Mouse (Mus musculus): ENCODE measurements around the gene Krtap3-1.
A peak's percentile ranks its signal among the peaks of the same experiment; 100 is the strongest.
"Not testable (repeated sequence)": the region's sequence is repeated elsewhere in the genome, so short reads cannot be mapped to it uniquely, and the experiment has no call there.

Gene Krtap3-1

DNA sequence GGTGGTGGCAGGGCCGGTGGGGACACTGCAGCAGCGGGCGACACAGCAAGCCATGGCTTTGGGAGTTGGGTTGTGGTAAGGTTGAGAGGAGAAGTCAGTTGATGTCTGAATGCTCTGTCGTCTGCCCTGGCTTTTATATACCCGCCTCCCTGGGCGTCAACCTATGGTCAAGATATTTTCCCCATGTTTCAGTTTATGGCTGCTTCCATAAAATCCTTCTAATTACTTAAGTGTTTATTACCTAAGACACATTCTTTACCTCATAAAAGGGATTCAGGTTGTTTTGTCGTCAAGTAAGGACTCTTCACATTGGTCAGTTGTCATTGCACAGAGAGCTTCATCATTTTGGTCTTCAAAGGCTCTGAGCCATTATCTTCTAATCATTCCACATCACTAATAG is at the start of gene Krtap3-1:
TSS of gene Krtap3-1 (minus strand) at position 101 of the 400 bp plus-strand sequence.
- DNase-seq = no peak

DNA sequence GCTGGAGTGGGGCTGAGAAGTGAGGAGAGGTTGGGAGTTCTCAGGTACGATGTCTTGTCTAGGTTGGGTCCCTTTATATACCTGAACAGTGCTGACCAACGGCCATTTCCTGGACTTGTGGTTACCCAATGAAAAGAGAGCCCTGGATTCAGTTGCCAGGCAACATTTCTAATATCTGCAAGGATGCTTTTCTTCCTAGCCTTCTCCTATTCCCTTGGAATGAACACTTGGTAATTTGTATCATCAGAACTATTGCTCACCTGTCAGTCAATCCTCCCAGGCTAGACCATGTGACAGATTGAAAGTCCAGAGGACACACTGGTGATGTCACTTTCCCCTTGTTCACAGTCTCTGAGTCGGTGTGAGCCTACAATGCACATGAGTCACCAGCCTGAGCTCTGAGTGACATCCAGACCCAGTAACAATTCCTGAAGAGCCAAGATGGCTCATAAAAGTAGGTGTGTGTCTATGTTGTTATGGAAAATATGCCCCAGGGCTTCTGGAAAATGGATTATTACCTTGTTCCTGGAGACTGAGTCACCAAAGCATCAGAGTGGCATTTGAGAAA is 48.5 kb upstream of the Krtap3-1 start, which contains the start of gene Krtap2-4:
TSS of gene Krtap2-4 (minus strand) at position 51 of the 568 bp plus-strand sequence.
- no peak for DNase-seq

DNA sequence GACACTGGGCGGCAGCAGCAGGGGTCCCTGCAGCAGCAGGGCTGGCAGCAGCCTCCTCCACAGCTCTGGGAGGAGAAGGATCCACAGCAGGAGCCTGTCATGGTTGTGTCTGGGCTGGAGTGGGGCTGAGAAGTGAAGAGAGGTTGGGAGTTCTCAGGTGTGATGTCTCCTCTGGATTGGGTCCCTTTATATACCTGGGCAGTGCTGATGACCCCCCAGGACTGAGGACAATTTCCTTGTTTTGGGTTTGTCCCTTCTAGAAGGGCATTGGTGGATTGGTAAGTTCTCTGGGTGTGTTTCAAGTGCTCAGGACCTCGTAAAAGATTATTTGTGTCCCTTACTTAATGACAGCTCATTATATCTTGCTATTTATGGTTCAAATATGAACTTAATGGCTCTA is 43.7 kb upstream of the Krtap3-1 start, which contains the start of gene Gm11937:
TSS of gene Gm11937 (minus strand) at position 101 of the 400 bp plus-strand sequence.
- DNase-seq = not testable (repeated sequence)

DNA sequence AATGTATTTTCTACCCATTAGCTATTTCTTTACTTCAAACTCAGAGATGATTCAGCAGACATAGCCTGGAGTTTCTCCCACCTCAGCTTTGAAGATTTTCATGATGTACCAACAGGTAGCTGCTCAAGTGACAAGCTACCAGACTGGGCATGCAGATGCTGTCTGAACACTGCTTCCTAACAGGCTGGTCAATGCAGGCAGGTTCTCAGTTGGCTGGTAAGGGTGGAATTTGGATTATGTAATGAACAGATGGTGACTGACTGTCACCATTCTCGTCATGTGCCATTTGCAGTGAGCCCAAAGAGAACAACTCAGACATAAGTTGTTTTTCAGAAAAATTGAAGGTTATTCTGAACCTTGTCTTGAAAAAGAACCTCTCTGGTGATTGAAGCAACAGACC is 42.7 kb upstream of the Krtap3-1 start:
- peak; percentile 53 for DNase-seq

DNA sequence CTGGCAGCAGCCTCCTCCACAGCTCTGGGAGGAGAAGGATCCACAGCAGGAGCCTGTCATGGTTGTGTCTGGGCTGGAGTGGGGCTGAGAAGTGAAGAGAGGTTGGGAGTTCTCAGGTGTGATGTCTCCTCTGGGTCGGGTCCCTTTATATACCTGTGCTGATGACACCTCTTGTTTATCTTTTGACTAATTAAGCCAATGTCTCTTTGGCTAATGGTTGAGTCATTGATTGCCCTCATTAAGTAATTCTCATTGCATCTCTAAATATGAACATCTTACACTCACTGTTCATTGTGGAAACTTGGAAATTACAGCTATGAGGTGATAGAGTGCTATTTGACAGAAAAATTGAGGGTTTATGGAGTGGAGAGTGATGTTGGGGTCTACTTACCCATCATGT is 36.8 kb upstream of the Krtap3-1 start, which contains the start of gene Gm11938:
TSS of gene Gm11938 (minus strand) at position 101 of the 400 bp plus-strand sequence.
- DNase-seq = not testable (repeated sequence)

DNA sequence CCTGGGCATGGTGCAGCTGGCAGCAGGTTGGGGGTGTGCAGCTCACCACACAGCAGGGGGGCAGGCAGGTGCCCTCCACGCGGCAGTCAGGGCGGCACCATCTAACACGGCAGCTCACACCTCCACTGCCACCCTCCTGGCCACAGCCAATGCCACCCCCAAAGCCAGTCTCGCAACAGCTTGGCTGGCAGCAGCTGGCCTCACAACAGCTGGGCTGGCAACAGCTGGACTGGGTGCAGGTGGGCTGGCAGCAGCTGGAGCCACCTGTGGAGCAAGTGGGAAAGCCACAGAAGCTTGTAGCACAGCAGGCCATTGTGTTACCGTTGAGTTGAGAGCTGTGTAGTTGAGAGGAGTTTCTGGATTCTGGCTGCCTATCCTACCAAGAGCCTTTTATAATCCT is 31.3 kb upstream of the Krtap3-1 start, which contains the start of gene Krtap9-3:
TSS of gene Krtap9-3 (minus strand) at position 364 of the 400 bp plus-strand sequence.
- DNase-seq = not testable (repeated sequence)

DNA sequence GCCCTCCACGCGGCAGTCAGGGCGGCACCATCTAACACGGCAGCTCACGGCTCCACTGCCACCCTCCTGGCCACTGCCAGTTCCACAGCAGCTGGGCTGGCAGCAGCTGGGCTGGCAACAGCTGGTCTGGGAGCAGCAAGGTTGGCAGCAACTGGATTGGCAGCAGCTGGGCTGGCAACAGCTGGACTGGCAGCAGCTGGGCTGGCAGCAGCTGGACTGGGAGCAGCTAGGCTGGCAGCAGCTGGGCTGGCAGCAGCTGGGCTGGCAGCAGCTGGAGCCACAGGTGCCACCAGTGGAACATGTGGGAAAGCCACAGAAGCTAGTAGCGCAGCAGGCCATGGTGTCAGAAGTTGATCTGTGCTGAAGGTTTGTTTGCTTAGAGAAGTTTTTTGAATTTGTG is 24.6 kb upstream of the Krtap3-1 start, which contains the start of gene Krtap1-3:
TSS of gene Krtap1-3 (minus strand) at position 359 of the 400 bp plus-strand sequence.
- DNase-seq = no peak

DNA sequence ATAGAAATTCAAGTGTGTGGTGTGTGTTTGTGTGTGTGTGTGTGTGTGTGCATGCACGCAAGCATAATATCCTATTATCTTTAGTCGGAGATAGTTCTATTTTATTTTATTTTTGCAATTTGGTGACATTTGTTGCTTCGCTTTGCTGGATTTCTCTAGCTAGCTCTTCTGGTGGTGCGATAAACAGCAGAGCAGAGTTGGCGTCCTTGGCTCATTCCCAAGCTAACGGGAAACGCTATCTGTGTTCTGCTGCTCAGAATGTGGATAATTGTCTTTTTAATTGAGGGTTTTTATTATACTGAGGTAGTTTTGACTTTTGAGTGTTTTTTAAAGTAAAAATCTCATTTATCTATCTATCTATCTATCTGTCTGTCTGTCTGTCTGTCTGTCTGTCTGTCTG is 18.7 kb upstream of the Krtap3-1 start:
- DNase-seq = no peak

DNA sequence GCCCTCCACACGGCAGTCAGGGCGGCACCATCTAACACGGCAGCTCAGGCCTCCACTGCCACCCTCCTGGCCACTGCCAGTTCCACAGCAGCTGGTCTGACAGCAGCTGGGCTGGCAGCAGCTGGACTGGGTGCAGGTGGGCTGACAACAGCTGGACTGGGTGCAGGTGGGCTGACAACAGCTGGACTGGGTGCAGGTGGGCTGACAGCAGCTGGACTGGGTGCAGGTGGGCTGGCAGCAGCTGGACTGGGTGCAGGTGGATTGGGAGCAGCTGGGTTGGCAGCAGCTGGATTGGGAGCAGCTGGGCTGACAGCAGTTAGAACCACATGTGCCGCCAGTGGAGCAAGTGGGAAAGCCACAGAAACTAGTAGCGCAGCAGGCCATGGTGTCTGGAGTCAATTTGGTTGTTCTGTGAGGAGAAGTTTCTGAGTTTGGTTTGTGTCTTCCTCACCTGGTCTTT is 16.8 kb upstream of the Krtap3-1 start, which contains the start of gene Krtap1-4:
TSS of gene Krtap1-4 (minus strand) at position 410 of the 460 bp plus-strand sequence.
- DNase-seq = no peak

DNA sequence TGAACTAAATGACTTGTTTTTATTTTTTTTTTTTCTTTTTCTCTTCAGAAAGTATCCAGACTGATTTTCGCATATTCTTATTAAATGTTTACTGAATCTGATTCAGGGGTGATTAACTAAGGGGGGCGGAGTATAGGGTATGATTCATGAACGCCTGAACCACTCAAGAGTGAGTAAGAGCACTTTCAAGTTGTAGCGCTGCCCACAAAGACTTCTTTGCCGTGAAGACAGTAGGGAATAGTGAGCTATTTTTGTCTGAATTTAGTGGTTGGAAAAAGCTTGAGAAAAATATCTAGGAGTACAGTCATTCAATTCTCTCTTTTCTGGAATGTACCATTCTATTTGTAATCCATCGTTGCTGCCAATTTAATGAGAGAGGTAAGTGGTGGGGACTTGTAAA is 15.1 kb upstream of the Krtap3-1 start:
- no peak for DNase-seq

DNA sequence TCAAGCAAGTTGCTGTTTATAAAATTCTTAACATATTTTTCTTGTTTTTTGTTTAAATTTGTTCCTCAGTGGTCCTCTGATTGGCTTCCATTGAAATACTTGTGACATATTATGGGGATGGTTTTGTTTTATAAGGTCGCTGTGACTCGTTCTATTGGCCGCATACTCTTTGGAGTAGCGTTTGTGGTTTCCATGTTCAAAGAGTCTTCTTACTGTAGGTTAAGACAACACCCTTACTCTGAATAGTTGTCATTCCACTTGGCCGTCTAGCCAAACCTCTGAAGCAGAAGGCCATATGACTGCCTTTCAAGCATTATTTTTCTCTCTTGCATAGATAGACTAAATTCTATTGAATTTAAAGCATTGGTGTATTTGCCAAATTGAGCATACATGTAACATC is 14.6 kb upstream of the Krtap3-1 start:
- DNase-seq = no peak

DNA sequence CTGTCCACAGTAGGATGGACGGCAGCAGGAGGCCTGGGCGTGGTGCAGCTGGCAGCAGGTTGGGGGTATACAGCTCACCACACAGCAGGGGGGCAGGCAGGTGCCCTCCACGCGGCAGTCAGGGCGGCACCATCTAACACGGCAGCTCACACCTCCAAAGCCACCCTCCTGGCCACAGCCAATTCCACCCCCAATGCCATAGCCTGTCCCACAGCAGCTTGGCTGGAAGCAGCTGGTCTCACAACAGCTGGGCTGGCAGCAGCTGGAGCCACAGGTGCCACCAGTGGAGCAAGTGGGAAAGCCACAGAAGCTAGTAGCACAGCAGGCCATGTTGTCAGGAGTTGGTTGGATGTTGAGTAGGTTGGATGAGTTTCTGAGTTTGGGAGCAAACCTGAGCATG is 14.2 kb upstream of the Krtap3-1 start, which contains the start of gene Krtap1-5:
TSS of gene Krtap1-5 (minus strand) at position 381 of the 400 bp plus-strand sequence.
- DNase-seq = no peak

DNA sequence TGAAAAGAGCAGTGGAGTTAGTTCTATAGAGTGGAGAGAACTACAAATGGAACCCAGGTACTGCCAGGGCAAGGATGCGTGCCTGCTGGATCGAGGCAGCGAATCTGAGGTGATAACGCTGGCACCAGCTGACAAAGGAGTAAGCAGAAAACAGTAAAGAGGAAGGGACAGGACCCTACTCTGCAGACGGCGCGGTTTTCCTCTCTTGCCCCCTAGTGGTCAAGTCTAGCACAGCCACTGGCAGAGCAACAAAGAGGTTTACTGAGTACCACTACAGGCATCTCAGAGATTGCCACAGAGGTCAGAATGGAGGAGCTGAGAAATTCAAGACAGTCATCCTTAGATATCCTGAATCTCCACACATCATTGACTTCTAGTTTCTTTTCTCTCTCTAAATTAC is 7.7 kb upstream of the Krtap3-1 start:
- peak; percentile 28 for DNase-seq

DNA sequence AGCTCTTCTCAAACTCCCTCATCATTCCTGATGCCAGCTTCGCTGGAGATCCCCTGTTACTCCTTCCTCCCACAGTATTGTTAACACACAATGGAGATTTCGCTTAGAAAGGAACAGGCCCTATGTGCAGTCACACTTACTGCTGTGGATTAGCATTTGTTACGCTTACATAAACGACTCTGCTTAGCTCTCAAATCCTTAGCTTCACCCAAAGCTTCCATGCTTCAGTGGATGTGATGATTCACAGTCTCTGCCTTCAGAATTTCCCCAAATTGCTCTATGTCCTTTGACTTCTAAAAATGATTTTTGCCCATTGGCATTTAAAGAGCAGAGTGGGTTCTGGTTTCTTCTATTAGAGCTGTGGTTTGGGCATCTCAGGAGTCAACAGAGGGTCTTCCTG is 6.7 kb upstream of the Krtap3-1 start:
- DNase-seq = no peak

DNA sequence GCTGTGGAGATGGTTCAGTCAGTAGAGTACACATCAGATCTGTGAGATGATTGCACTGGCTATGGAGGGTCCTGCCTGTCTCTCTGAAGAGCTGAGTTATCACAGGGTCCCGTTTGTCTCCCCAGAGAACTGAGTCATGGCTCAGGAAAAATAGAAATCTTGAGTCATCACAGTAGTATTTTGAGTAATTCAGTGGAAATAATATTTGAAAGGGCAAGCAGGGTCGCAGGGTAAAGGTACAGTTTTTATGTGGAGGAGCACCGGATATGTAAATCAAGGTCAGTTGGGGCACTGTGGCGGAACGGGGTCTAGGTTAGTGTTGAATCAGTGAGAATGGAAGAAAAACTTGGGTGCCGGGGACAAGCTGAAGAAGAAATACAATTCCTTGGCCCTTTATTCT is 3.9 kb downstream of the Krtap3-1 start:
- no peak for DNase-seq

DNA sequence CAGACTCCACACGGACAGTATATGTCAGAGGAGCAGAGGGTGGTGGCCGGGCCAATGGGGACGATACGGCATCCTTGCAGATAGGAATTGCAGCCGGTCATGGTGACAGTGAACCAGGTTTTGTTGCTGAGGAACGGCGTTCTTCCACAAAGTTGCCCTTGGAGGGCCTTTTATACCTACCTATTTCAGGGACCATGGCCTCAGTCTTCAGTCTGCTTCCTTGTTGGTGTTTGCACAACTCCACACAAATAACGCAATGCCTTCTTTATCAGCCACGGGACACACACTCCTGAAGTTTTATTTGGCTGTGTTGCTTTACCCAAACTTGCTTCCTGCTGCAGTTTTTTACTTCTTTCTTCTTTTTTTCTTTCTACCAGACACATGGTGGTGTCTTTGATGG is 7.1 kb downstream of the Krtap3-1 start, which contains the start of gene Gm11939:
TSS of gene Gm11939 (minus strand) at position 101 of the 400 bp plus-strand sequence.
- DNase-seq = no peak

DNA sequence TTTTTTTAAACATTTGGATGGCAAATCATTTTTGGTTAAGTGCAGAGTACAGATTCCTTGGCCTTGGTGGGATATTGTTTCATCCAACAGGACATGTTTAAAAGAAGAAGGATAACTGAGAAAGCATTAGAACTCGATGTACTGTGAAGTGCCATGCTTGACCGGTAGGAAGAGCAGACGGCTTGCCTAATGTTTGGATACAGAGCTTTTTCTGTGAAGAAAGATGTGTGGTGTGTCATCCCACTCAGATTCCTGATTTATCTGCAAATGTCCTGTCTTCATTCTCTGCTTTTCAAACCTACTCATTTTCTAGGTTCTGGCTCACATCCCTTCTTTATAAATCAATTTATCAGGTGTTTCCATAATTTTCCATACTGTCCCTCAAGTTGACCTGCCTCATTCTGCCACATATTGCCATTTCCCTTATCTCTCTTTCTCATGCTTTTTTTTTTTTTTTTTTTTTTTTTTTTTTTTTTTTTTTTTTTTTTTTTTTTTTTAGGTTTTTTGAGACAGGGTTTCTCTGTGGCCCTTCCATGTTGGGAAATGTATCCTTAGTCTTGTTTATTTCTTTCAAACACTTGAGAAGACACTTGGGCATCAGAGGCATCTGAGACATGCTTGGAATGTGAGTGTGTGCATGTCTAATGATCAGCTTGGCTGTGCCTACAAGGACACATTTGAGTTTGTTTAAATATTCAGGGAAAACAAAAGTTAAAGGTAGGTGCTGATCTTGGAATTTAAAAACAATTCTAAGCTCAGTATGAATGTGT is 8.3 kb downstream of the Krtap3-1 start:
- no peak for DNase-seq

DNA sequence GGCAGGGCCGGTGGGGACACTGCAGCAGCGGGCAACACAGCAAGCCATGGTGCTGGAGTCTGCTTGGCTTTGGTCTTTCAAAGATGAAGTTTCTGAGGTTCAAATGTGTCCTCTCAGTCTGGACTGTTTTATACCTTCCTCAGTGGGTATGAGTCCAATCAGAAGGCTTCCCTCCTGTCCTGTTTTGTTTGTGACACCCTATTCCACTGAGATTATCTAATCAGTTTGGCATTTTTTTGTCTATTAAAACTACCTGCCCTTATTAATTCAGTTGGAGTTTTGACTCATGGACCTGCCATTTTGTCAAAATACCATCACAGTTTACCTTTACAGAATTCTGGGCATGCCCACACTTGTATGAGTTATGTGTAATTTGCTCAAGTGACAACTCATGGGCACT is 9.7 kb downstream of the Krtap3-1 start, which contains the start of gene Krtap3-2:
TSS of gene Krtap3-2 (minus strand) at position 101 of the 400 bp plus-strand sequence.
- no peak for DNase-seq

DNA sequence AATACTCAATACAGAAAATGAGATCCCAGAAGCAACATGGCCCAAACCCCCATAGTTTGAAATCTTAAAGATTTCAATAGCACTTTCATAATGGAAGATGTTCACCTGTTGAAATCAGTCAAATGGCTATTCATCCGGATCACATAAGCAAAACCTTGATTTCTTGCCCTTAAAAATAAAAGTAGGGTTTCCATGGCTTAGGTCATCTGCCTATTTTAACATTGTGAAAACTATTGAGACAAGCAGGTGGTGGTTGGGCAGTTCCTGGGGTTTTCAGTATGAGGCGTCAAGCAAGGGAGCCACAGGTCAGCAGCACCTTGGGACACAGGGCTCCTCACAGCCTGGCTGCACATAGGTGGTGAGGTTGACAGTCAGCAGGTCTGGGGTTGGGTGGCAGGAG is 10.2 kb downstream of the Krtap3-1 start:
- DNase-seq = no peak

DNA sequence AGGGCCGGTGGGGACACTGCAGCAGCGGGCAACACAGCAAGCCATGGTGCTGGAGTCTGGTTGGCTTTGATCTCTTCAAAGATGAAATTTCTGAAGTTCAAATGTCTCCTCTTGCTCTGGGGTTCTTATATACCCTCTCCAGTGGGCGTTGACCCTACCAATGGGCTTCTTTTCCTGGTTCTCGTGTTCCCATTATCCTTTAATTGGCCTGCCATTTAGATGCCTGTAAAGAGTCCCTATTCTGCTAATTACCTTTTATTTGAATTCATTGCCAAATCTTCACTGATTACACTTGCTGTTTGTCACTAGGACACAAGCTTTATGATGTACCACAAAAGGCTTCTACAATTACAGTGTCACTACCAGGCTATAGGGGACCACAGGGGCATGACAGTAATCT is 15.7 kb downstream of the Krtap3-1 start, which contains the start of gene Krtap3-3:
TSS of gene Krtap3-3 (minus strand) at position 101 of the 400 bp plus-strand sequence.
- DNase-seq = no peak

DNA sequence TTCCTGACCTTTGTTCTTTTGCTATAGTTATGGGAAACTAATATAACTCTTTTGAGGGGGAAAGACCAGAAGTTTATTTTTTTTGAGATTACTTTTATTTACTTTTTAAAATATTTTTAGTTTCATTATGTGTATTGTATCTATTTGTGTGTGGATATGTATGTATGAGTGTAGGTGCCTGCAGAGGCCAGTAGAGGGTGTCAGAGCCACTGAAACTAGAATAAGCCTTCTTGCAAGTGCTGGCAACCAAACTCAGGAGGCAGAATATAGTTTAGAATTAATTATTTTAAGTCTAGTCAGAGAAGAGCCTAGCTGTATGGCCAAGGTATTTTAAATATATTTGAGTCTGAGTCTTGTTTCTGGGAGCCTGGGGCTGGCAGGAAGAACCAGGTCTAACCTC is 18.5 kb downstream of the Krtap3-1 start:
- DNase-seq = no peak

DNA sequence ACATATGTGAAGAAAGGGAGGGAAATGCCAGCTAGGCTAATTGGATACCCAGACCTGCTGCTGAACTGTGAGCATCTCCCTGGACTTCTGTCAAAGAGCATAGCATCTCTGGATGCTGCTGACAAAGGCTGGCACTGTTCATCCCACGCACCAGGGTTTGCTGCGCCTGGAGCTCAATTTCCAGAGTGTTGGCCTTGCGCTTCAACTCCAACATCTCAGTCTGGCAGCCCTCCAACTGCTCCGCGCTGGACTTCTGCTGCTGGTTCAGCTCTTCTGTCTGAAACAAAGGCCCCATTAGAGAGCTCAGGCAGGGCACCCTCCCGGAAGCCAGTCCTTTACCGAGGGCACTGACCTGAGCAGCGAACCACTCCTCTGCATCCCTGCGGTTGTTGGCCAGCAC is 26.7 kb downstream of the Krtap3-1 start:
- DNase-seq = peak; percentile 41

DNA sequence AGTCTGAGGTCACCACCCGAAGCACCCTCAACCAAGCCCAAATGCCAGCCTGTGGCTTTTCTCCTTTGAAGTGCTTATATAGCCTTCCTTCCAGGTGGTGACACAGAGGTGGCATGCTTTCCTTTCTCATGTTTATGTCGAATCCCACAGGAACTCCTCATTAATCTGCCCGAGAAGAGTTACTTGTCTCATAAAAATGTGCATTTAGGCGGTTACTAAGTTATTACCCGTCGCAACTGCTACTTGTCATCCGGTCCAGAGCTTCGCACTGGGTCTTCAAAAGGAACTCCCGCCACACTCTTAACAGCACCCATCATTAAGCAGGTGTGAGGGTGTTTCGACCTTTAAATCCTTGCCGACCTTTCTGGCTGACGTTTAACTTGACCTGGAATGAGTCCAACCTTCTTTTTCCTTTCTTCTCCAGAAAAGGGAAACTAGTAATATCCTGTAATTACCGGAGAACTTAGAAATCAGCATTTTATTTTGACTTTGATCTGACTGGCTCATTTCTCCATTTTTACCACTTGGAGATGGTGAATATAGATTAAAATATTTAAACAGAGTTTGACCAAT is 45.1 kb downstream of the Krtap3-1 start, which contains the start of gene Krt39:
TSS of gene Krt39 (minus strand) at position 51 of the 573 bp plus-strand sequence.
- no peak for DNase-seq
